Mouse (Mus musculus) hematopoietic stem cell, adult 5-6 weeks (primary cell): ENCODE measurements around the gene Ppp1r14b. TPM values are rescaled to one million over a fixed set of nuclear protein-coding genes. Genes with fewer than 3 reads are reported as not detected.

ENCODE experiments used
- ATAC-seq, 2 experiments: fragments of 125-278 bp in 1 of 2; replicated peaks in 1 of 2; 2 replicates each; pipeline ENCODE4 v1.8.0; 2016 to 2017; ENCODE audit warnings: inconsistent platforms in 2 of 2, mild to moderate bottlenecking in 2 of 2, moderate number of reproducible peaks in 2 of 2, low read depth in 1 of 2, moderate TSS enrichment in 1 of 2; ENCODE audit not compliant: low FRiP score in 2 of 2, poor library complexity in 2 of 2, severe bottlenecking in 2 of 2, insufficient read depth in 1 of 2, low TSS enrichment in 1 of 2
- total RNA-seq: library from RNA; stranded (forward); fragments of 172-1452, 232-1000 nt; gene quantifications from 2 replicates; pipeline ENCODE4 v1.2.3, GENCODE M21; 2017

Gene Ppp1r14b
- total RNA-seq, 1 experiment from 2014 or later: 89.4 TPM

DNA sequence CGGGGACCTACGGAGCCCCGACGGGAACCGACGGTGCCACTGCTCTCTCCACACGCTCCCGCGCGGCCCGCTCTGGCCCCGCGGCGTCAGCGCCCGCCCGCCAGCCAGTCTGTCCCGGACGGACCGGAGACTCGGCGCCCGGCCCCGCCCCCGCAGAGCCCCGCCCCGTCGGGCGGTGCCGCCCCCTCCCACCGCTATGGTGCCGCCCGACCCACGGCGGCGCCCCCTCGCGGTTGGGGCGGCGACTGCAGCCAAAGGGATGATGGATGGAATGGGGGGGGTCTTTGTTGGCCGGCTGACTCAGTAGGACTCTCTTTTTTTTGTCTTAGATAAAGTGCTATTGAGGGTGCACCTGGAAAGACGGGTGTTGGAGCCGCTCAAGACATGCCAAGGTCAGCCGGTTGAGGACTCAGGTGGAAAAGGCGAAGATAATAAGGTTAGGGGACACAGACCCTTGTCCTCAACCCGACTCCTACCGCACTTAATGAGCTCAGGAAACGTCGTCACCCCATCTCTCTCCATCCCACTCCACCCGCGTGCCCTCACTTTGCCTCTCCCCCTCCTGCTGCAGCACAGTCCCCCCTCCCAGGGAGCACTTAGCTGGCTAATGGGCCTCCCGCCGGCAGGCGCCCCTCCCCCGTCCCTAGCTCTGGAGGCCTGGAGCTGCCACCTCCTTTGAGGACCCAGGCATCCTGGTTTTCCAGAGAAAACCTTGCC, 4.9 kb upstream of the Ppp1r14b start:
- peak in 1 of 2 experiments; percentile 18; a peak in 1 of 4 replicates for ATAC-seq

DNA sequence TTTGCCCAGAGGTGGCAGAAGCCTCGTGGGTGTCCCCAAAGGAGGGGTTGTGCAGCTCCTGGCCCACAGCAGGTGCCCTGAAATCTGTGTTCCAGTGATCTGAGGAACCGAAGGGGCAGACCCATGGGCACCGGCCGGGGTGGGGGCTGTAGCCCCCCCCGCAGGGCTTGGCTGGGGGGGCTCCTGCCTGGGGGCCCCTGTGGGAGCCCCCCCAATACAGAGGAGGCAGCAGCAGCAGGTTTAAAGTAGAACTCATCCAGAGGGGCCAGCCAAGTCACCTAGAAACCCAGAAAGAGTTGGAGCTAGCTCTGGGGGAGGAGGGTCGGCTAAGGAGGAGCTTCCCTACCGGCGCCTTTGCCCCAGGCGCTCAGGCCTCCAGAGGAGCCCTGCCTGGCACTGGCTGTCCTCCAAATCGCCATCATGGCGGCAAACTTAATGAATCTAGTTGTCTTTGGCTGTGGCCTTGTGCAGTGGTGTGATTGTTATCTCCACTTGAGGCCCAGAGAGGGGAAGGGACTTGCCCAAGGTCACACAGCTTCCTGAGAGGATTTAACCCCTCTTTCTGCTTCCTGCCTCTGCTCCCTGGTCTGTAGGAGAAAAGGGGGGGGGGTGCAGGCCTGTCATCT, 4.2 kb upstream of the Ppp1r14b start:
- no peak for ATAC-seq

DNA sequence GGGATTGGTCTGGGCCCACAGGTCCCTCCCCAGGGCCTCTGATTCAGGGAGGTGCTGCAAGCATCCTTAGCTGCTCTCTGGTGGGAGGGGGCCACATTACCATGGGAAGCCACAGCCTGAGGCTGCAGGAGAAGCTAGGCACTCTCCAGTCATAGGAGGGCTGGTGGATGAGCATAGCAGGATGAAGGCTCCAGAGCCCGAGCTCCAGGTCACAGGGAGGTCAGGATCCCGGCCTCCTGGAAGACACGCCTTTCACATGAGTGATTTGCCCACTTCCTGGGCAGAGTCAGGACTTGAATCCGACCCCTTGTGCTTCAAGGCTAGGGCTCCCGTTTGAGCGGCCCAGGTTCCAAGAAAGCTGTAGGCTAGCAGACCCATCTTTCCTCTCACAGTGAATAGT, 3.1 kb upstream of the Ppp1r14b start:
- no peak for ATAC-seq

DNA sequence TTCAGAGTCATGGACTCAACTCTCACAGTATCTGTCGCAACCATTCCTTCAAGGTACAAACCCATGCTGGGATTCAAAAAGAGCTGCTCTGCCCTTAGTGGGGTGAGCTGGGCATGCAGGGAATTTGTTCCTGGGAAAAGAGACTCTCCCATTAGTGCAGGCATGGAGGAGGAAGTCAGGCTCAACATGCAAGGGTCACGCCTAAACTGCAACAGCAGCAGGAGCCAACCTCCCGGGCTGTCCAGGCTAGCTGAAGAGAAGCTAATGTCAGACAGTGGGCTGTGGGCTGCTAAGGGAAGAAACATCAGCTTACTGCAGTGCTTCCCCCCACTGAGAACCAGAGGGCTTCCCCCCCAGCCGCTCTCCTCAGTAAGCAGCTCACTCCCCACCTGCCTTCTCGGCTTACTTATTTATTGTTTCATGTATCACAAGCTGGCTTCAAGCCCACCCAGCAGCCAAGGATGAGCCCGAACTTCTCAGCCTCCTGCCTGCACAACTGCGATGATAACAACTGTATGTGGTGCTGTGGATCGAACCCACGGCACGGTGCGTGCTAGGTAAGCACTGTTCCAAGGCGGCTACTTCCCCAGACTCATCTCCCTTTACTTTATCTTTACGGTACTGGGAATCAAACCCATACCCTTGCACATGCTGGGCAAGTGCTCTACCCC, 2.4 kb upstream of the Ppp1r14b start:
- no peak for ATAC-seq

DNA sequence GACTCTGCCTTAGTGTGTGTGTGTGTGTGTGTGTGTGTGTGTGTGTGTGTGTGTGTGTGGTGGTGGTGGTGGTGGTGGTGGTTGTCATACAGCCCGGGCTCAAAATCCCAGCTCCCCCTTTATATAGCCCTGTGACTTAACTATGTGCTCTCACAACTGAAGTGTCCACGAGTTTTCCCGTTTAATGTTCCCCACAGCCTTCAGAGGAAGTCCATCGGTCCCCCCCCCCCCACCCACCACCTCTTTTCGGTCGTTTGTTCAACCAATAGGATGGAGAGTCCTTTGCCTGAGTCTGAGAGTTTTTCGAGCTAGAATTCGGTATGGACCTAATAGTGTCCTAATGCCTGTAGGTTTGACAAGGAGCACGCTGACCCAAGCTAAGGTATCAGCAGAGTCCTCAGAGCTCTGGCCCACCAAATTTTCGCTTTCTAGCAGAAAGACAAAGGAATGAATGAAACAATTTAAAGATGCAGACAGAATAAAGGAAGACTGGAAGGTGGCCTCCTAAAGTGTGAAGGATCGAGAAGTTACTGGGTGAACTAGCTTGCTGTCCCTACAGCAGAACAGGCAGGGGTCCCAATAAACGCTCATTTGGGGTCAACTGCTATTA, 1.1 kb upstream of the Ppp1r14b start:
- ATAC-seq: no peak

DNA sequence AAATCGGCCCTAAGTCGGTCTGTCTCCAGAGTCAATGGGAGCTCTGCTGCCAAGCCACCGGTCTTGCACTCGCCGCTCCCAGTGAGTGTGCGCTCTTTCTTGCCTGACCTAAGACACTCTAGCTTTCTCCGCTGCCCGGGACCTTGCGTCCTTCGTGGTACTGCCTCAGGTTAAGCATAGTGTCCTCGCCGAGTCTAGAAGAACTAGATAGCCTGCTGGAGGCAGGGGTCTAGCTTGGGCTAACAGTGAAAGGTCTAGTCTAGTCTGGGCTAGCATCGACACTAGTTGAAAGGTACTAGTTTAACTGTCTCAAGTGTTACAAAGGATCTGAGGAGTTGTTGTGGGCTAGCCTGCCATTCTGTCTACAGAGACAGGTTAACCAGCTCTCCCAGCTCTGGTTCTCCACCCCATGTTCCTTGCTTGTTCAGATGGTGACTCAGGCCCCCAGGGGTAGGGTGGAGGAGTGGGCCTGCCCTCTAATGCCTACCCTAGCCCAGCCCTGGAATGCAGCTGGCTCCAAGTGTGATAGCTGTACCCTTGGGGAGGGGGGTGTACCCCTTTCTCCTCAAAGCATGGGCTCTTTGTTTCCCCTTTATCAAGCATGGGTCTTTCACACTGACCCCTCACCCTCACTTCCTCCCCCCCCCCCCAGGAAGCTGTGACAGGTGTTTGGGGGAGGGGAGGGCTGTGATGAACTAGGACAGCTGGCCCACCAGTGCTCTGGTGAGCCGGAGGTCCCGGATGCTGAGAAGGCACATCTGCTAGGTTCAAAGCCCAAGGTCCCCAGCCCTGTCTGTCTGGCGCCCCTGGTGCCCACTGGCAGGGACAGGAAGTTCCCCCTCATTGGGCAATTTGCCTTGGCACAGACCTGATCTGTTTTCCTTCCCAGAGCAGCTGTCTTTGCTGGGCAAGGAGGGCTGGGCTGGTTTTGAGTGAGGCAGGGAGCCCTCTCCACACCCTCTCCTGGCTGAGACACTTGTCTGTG, 1.1 kb downstream of the Ppp1r14b start, which contains the start of gene Plcb3:
TSS of gene Plcb3 (minus strand) at position 934 of the 985 bp plus-strand sequence.
- ATAC-seq: 0 out of 4 replicates have a peak, but pooled peaks have one; percentile 2 to 8

DNA sequence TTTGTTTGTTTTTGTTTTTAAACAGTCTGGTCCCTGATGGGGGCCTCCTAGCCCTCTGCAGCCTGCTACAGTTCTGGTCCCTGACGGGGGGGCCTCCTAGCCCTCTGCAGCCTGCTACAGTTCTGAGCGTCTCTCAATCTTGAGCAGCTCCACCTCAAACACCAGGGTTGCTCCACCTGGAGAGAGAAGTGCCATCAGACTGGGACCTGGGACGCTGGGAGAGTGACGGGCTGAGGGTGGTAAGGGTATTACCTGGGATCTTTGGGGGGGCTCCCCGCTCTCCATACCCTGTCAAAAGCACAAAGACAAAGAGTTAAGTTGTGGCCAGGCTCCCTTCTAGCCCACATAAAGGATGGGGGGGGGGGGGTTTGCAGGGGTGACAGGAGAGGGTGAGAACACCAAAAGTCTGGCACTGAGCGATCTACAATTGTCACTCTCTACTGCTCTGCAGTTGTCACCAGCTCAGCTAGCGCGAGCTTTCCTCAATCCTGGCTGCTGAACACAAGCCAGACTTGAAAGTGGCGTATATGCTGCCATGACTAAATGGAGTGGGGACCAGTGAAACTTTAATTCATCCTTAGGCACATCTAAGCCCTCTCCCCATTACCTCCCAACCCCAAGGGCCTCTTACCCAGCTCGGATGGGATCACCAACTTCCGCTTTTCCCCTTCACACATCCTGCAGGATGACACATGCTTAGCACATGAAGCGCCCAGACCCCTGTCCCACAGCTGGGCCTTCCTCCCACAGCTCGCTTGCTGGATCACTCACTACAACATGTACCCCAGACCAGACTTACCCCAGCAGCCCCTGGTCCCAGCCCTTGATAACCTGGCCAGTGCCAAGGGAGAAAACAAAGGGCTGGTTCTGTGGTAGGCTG, 3.2 kb downstream of the Ppp1r14b start:
- no peak for ATAC-seq

DNA sequence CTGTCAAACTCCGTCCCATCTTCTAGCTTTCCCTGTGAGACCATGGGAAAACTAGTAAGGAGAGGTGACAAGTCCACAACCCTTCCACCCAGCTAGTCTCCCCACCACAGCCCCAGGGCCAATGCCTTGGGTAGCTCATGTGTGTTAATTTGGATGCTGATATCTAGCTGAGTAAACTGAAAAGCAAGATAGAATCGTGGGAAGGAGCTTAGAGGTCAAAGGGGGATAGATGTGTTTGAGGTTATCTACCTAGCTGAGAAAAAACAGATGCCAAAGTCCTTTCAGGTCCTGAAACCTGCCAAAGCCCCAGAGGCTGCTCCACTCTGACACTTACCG, 3.8 kb downstream of the Ppp1r14b start:
- no peak for ATAC-seq

DNA sequence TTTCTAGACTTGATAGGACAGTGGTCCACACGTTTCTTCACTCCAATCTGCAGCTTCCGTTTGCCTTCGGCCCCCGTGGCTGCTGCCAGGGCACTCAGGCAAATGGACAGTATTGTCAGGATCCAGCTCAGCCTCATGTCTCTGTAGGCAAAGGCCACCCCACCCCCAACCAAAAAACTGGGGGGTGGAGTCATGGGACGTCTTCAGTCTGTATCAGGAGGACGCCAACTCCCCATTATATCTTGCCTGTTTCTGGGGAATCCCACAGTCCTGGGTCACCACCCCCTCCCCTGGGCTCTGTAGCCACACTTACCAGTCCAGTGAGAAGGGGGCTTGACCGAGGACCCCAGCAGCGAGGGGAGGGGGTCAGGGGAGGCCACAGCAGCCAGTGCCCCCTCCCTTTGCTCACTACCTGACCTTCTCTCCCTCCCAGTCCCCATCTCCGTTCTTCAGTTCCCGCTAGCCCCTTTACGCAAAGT, 4.3 kb downstream of the Ppp1r14b start:
- ATAC-seq: no peak

DNA sequence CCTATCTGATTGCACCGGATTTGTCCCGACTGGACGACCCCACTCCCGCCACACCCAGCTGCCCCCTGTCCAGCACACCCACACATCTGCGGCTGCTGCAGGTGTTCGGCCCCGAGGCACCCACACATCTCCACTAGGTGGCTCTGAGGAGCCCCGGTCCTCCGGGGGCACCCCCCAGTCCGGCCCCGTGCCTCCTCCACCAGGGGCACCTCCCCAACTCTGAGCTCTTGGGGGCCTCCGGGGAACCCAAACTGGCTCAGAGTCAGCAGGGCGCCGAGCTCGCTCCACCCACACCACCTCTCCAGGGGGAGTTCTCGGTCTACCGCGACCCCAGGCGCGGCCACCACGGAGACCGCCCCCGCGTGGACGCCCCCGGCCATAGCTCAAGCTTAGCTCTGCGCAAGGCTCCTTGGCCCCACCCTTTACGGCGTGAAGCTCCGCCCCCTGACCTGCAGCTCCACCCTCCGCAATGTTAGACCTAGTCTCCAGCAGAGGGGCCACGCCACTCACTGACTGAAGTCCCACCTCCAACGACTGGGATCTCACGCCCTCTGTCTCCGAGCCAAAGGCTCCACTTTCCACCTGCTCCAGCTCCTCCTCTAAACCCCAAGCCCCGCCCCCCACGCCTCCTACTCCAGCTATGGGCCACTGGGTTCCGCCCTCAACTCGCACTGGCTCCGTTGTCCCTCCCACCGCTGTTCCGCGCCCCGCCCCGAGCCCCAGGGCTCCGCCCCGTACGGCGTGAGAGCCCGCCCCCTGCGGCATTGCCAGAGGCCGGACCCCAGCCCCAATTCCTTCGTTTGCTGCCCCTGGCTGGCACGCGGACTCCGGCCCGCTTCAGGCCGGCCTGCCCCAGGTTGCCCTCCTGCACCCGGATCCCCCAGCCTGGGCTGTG, 5.0 kb downstream of the Ppp1r14b start:
- ATAC-seq: peak; percentile 87 to 90

DNA sequence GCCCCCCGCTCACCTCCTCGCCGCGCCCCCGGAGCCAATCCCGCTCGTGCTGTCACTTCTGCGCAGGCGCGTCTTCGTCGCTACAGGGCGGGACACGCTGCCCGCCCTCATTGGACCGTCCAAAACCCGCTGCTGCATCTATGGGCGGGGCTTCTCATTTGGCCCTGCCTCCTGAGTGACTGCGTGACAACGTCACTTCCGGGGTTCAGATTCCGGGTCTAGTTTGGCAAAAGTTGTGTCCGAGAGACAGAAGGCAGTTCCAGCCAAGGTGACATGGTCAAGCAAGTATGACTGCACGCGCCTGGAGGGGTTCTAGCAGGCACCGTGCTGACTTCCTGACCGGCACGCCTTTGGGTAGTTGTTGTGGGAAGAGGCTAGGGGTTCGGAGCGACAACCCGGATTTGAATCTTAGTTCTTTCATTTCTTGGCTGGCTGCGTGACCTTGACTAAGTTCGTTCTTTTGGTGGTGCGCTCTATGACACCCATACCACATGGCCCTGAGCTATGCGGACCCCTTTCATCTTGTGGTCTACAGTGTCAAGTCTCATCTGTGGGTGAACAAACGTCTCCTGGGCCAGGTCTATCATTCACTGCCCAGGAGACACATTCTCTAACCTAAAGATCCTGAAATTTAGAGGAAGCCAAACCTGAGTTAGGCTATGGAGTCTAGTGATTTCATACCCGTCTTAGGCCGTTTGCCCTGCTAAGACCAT, 5.8 kb downstream of the Ppp1r14b start, which contains the start of gene Fkbp2:
TSS of gene Fkbp2 (minus strand) at position 121 of the 713 bp plus-strand sequence.
- peak; percentile 63 for ATAC-seq

DNA sequence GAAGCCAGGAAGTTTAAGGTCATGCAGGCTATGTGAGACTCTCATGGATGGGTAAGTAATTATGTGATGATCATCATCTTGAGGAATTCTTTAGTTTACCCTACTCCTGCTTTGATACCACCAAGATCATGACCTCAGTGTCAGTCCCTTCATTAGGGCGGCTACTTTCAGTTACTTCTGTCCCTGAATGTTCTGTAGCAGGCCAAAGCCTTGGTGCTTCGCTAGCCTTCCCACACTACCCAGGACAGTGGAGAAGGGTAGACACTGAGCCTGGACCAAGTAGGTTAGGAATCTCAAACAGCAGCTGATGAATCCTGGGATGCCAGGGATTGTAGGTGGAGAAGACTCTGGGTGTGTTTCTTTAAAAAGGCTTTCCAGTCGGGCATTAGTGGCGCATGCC, 6.7 kb downstream of the Ppp1r14b start:
- ATAC-seq: no peak

DNA sequence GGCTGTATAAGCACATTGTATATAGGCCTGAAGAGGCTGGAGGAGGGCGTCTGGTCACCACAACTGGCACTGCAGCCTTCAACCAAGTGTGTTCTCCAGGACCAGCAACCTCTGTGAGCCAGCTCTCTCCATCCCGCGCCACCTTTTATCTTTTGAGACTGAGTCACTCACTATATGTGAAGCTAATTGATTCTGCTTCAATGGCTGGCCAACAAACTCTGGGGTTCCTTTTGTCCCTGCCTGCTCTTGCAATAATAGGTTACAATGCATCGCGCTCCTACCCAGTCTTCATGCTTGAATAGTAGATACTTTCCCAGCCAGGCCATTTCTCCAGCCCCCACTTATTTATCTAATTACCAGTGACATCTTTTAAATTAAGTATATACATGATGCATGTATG, 8.9 kb downstream of the Ppp1r14b start:
- no peak for ATAC-seq

DNA sequence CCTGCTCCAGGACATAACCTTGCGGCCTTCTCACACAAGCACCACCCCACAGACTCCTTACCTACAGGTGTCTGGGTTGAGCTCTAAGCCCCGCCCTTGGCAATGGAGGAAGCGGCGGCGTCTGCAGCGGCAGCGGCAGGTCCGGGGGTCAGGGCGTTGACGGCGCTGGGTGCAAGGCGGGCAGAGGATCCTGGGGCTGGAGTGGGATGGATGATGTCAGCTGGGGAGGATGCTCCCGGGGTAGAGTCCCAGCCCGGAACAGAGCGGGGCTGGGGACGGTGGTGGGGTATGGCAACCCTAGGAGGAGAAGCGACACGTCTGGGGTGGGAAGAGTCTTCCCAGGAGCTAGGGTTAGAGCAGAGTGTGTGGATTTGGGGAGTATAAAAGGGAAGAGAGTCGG, 10.5 kb downstream of the Ppp1r14b start:
- ATAC-seq: no peak
